Mouse (Mus musculus) hindbrain, embryonic 10.5 days (tissue): ENCODE results near the gene Adh6a. TPM values are rescaled to one million over a fixed set of nuclear protein-coding genes. Genes with fewer than 3 reads are reported as not detected.
"Not testable (repeated sequence)": the region's sequence is repeated elsewhere in the genome, so short reads cannot be mapped to it uniquely, and the experiment has no call there.

Source experiments
- DNase-seq: peaks from one replicate; pipeline ENCODE4 v3.0.0-alpha.2; 2017; ENCODE audit warnings: low spot score
- H3K27ac ChIP-seq: fragments of 300-500 bp; sonication (generic); 2 replicates; pipeline ENCODE4 v1.5.1; 2016; ENCODE audit warnings: mild to moderate bottlenecking, moderate library complexity
- H3K27me3 ChIP-seq: fragments of 300-500 bp; sonication (generic); 2 replicates; pipeline ENCODE4 v1.6.1; 2016; ENCODE audit warnings: mild to moderate bottlenecking; ENCODE audit not compliant: poor library complexity, insufficient read depth, severe bottlenecking
- H3K36me3 ChIP-seq: fragments of 300-500 bp; sonication (generic); 2 replicates; pipeline ENCODE4 v1.6.1; 2016; ENCODE audit warnings: mild to moderate bottlenecking, moderate library complexity
- H3K4me1 ChIP-seq: fragments of 300-500 bp; sonication (generic); replicated peaks from 2 replicates; pipeline ENCODE4 v1.6.1; 2016; ENCODE audit warnings: mild to moderate bottlenecking
- H3K4me3 ChIP-seq: fragments of 300-500 bp; sonication (generic); 2 replicates; pipeline ENCODE4 v1.5.1; 2016; ENCODE audit warnings: mild to moderate bottlenecking, moderate library complexity
- H3K9me3 ChIP-seq: fragments of 300-500 bp; sonication (generic); 2 replicates; pipeline ENCODE4 v1.6.1; 2016; ENCODE audit warnings: mild to moderate bottlenecking, moderate library complexity
- WGBS: fragments of 180-500 bp; shearing (Covaris S2); methylation state at CpG from one replicate; pipeline ENCODE4 v1.1.7; 2016; 5-methylcytosine and 5-hydroxymethylcytosine counted together
- polyA plus RNA-seq: library from polyadenylated mRNA; unstranded; fragments of >200 nt; fragmentation: Nextera tagmentation; extraction: Ambion mirVana; gene quantifications from 2 replicates; pipeline ENCODE4 v1.2.1, GENCODE M21; 2016

Adh6a gene
- polyA plus RNA-seq, 1 experiment from 2014 or later: not detected

DNA sequence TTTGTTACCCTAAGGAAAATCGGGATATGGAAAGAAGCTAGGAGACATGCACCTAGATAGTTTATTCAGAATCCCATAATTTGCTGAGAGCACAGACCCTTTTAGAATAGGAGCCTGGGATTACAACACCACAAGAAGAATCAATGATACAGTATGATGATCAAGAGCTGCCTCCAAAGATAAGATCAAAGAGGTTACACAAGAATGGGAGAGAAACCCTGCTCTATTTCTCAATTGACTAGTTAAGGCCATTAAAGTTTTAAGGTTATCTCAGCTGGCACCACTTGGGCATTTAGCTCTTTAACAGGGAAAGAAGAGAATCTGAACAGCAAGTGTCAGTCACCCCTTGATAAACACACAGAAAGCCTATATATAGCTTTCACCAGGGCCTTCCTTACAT, 22.5 kb downstream of the Adh6a start:
- Histone ChIP-seq H3K4me1 (no peaks in the 10 kb centered on the region; the same call in 1 of the 2 replicates), H3K9me3 (no peaks in the 10 kb centered on the region), H3K36me3 (no peaks in the 10 kb centered on the region), H3K4me3 (no peak overlapping the region), H3K27ac (no peak overlapping the region), H3K27me3 (no peaks in the 10 kb centered on the region)
- 98% methylated on average over 1 of the region's 1 CpGs for WGBS
- no peak for DNase-seq

DNA sequence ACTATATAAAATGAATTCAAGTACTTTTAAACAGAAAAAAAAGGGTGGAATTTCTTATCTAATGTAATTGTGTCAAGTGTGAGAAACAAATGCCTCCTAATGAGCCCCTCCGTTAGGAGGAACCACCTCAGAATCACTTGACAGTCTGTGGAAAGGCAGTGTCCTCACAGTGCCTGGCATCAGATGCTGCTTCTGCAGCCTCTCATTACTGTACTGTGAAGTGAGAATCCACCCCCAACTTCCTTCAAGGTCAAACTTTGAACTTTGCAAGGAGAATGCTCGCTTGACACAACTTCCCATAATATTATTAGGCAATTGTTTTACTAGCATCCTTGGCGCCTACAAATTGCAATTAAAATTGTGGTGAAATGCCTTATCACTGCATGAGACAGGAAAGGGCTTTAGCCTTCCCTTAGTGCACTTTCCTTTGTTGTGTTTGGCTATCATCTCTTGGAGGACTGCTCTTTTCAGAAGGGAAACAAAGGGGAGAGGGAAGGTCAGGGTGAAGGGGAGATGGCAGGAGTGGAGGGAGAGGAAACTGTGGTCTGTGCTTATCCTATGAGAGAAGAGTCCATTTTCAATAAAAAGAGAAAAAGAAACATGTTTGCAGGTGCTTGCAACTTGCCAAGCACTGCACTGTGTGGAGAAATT, 23.1 kb downstream of the Adh6a start:
- 78% methylated on average over 3 of the region's 3 CpGs for WGBS
- Histone ChIP-seq H3K9me3 (no peaks in the 10 kb centered on the region), H3K36me3 (no peaks in the 10 kb centered on the region), H3K27me3 (no peaks in the 10 kb centered on the region), H3K4me1 (no peaks in the 10 kb centered on the region; the same call in 1 of the 2 replicates), H3K27ac (no peak overlapping the region), H3K4me3 (no peak overlapping the region)
- DNase-seq: no peak

DNA sequence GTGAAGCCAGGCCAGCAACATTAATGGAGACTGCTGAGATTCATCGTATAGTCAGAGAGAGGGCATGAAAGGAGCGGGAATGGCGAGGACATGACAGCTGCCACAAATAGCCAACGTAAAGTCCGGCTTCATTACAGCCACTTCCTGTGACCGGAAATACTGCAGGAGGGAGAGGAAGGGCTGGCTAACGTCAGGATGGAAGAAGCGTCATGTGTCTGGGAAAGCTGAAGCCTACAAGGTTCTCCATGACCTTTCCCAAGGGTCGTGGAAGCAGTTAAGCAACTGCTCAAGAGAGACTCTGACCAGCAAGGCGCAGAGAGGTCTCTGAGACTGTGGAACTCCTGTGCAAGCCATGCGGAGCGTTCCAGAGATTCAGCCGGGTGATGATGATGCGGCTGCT, 28.4 kb downstream of the Adh6a start, which contains the start of gene Adh6b:
Adh6b (plus strand) TSS at position 305 of the 400 bp plus-strand sequence.
- no peaks in the 10 kb centered on the region; the same call in 1 of the 2 replicates for H3K4me1 ChIP-seq
- H3K27ac ChIP-seq: no peak within 1 kb of the TSS
- no peak within 1 kb of the TSS for H3K4me3 ChIP-seq
- no peak for DNase-seq
- 87% methylated on average over 14 of the region's 14 CpGs for WGBS
- no peaks in the 10 kb centered on the region for H3K36me3 ChIP-seq
- no peaks in the 10 kb centered on the region for H3K27me3 ChIP-seq
- H3K9me3 ChIP-seq: no peaks in the 10 kb centered on the region

DNA sequence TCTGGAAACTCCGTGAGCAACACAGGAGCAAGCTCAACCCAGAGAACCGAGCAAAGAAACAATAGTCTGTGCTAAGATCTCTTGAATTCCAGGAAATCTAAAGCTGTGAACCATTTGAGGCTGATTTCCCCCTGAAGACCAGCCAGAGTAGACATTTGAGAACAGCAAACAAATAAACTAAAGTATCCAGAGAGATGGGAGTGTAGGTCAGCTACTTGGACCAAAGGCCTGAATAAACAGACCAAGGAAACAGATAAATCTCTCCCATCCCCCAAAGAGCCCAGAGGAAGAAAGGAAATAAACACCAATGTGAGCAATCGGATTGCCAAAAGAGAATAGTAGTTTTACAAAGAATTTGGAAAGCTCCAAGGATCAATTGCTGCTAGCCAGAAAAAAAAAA, 34.0 kb downstream of the Adh6a start:
- Histone ChIP-seq H3K4me1 (no peaks in the 10 kb centered on the region), H3K27ac (no peak overlapping the region), H3K27me3 (no peaks in the 10 kb centered on the region), H3K4me3 (no peak overlapping the region), H3K9me3 (no peaks in the 10 kb centered on the region), H3K36me3 (no peaks in the 10 kb centered on the region)
- DNase-seq: no peak
- 62% methylated on average over 3 of the region's 3 CpGs for WGBS

DNA sequence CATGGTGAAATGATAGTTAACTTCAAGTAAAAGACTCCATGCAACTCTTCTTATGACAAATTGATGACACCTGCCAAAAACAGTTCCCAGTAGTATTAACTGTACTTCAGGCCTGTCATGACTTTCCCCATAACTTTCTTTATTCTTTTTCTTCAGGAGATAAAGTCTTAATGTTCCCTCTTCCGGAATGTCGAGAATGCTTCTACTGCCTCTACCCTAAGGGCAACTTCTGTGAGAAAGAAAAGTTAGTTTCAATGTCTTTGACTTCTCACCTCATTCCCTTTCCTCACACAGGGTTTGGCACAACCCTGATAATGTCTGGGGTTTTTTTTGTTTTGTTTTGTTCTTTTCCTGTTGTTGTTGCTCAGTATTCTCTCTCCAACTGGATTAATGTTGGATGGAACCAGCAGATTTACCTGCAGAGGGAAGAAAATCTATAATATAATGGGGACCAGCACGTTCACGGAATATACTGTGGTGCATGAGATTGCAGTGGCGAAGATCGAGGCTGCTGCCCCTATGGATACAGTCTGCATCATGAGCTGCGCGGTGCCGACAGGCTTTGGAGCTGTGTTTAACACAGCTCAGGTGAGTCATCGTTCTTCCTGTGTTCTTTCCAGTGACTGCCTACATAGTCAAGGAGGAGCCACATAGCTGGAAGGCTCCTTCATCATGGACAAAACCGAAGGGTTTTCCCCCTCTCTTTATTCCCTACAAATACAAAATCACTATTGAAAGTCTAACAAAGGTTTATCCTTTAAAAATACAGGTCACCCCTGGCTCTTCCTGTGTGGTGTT, 39.1 kb downstream of the Adh6a start:
- Histone ChIP-seq H3K9me3 (no peaks in the 10 kb centered on the region), H3K36me3 (no peaks in the 10 kb centered on the region), H3K4me3 (no peak overlapping the region), H3K4me1 (no peaks in the 10 kb centered on the region), H3K27ac (no peak overlapping the region), H3K27me3 (no peaks in the 10 kb centered on the region)
- DNase-seq: no peak
- WGBS: 91% methylated on average over 11 of the region's 11 CpGs

DNA sequence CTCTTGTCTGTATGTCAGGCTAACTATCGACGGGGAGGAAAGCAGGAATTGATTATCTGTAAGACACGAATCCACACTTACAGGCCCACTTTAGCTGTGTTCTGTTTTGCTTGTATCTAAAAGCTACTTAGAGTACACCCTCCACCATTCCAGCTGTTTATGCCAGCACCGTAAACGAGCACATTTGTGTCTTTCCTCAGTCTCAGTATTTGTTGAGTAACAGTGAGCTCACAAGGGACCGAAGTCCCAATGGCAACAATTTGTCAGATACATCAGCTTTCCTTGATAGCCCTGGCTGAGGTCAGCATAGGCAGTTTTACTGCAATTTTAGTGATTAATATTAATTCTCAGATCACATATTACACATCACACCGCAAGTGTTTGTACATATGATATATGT, 45.8 kb downstream of the Adh6a start:
- H3K27ac ChIP-seq: no peak overlapping the region
- no peaks in the 10 kb centered on the region for H3K27me3 ChIP-seq
- H3K4me3 ChIP-seq: no peak overlapping the region
- no peak for DNase-seq
- H3K4me1 ChIP-seq: no peaks in the 10 kb centered on the region
- no peaks in the 10 kb centered on the region for H3K36me3 ChIP-seq
- H3K9me3 ChIP-seq: no peaks in the 10 kb centered on the region
- 88% methylated on average over 7 of the region's 7 CpGs for WGBS

DNA sequence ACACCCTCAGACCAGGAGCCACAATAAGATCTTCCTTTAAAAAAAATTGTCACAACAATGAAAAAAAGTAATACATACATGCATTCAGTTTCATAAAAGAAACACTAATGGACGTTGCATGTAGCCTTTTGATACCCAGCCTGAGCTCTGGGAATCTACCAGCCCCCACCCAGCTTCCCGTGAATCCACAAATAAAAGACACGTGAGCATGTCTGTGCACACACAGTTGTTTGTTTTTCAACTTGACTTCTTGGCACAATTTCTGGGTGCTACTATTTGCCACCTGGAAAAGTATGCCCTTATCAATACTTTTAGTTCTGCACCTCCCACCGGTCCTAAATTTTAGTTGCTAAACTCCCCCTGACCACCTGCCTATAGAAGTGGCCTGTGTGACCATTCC, 47.6 kb downstream of the Adh6a start:
- Histone ChIP-seq H3K27ac (no peak overlapping the region), H3K36me3 (no peaks in the 10 kb centered on the region), H3K9me3 (no peaks in the 10 kb centered on the region), H3K27me3 (no peaks in the 10 kb centered on the region), H3K4me1 (no peaks in the 10 kb centered on the region), H3K4me3 (no peak overlapping the region)
- no peak for DNase-seq
- WGBS: 89% methylated on average over 4 of the region's 4 CpGs

DNA sequence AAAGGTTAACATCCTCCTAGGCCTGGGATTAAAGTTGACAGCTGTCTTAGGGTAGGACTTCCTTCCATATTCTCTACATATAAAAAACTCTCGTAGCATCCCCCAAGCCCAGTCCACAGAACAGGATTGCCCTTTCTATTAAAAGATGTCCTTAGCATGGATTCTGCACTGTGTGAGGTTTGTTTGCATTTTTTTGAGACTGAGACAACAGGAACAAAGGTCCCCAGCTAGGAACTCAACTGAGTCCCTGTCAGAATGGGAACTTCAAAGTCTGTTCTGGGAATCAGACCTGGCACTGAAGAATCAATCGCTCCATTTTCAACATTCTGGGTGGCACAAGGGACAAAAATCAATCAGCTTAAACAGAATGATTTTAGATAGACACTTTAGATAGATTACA, 49.8 kb downstream of the Adh6a start:
- no peaks in the 10 kb centered on the region for H3K36me3 ChIP-seq
- H3K9me3 ChIP-seq: no peaks in the 10 kb centered on the region
- no peaks in the 10 kb centered on the region for H3K4me1 ChIP-seq
- no peak overlapping the region for H3K27ac ChIP-seq
- H3K4me3 ChIP-seq: no peak overlapping the region
- no peaks in the 10 kb centered on the region for H3K27me3 ChIP-seq
- WGBS: 79% methylated on average over 2 of the region's 2 CpGs
- no peak for DNase-seq

DNA sequence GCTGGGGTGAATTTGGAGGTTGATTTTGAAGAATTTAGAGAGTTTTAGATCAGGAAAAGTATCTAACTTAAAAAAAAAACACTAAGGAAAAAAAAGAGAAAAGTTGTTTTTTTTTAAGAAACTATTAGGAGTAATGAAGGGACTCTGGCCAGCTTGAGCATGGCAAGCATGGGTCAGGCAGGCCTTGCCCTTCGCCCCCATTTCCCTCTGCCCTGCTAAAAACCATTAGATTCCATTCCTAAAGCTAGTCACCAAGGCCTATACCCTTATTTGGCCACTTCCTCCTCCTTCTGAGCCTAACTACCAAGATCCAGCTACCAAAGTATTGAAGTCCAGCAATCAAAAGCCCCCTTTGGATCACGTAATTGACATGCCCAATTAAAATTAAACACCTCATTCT, 53.1 kb downstream of the Adh6a start:
- no peak for DNase-seq

DNA sequence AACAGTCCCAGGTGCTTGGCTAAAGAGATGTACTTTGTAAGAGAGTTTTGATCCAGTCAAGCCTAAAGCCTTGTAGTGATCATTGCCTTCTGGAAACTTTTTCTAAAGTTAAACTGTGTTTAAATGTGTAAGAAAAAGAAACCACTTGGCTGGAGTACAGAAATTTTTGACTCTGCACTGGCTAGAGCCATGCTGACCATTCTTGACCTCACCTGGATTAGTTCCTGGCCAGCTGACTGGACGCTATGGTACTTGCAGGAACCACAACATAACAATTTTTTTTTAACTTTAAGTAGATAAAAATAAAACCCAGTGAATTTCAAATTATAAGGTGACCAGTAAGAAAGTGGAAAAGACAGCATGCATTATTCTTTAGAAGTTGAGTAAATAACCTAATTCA, 56.5 kb downstream of the Adh6a start:
- H3K36me3 ChIP-seq: no peaks in the 10 kb centered on the region
- no peaks in the 10 kb centered on the region for H3K27me3 ChIP-seq
- H3K4me1 ChIP-seq: no peaks in the 10 kb centered on the region
- no peak overlapping the region for H3K27ac ChIP-seq
- H3K4me3 ChIP-seq: no peak overlapping the region
- 91% methylated on average over 1 of the region's 1 CpGs for WGBS
- H3K9me3 ChIP-seq: no peaks in the 10 kb centered on the region
- no peak for DNase-seq

More for the DNA sequence above, 53.1 kb downstream of the Adh6a start:
- Histone ChIP-seq H3K27ac (no peak overlapping the region), H3K27me3 (no peaks in the 10 kb centered on the region), H3K9me3 (no peaks in the 10 kb centered on the region), H3K36me3 (no peaks in the 10 kb centered on the region), H3K4me1 (no peaks in the 10 kb centered on the region), H3K4me3 (no peak overlapping the region)
- 88% methylated on average over 2 of the region's 2 CpGs for WGBS

DNA sequence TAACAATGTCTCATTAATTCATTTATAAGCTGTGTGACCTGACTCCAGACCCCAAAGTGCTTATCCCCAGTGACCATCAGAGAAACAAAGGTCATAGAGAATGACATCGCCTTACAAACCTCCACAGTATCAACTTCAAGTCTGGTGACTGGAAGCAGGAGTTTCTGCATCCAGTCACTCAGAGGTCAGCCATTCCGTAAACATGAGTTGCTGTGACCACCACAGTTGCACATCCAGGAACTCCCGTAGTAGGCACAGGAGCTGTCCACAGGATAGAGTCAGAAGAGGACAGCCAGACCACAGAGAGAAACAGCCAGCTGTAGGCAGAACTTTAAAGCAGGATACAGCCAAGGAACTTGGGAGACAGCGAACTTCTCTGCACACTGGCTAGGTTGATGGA, 57.2 kb downstream of the Adh6a start:
- 72% methylated on average over 4 of the region's 4 CpGs for WGBS

DNA sequence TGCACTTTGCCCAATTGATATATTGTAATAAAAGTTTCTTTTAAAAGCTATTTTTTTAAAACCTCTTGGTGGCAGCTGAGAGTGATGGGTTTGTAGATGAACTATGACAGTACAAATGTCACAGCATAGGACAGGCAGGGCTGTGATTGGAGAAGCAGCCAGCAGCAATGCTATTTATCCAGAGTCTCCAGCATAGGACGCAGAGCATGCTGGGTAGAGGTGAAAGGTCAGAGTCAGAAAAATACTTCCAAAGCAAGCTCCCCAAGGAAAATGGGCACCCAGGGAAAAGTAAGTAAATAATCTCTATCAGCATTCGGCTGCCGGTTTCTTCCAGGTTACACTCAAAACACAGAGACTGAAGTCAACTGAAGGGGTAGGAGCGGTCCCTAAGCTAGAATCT, 60.8 kb downstream of the Adh6a start:
- no peaks in the 10 kb centered on the region for H3K4me1 ChIP-seq
- no peak overlapping the region for H3K4me3 ChIP-seq
- no peak overlapping the region for H3K27ac ChIP-seq
- H3K9me3 ChIP-seq: no peaks in the 10 kb centered on the region
- no peak for DNase-seq
- no peaks in the 10 kb centered on the region for H3K36me3 ChIP-seq
- H3K27me3 ChIP-seq: no peaks in the 10 kb centered on the region
- WGBS: 67% methylated on average over 4 of the region's 4 CpGs

More for the DNA sequence above, 57.2 kb downstream of the Adh6a start:
- not testable (repeated sequence) for H3K4me3 ChIP-seq, H3K27ac ChIP-seq, H3K36me3 ChIP-seq, DNase-seq, H3K27me3 ChIP-seq, H3K4me1 ChIP-seq, H3K9me3 ChIP-seq

DNA sequence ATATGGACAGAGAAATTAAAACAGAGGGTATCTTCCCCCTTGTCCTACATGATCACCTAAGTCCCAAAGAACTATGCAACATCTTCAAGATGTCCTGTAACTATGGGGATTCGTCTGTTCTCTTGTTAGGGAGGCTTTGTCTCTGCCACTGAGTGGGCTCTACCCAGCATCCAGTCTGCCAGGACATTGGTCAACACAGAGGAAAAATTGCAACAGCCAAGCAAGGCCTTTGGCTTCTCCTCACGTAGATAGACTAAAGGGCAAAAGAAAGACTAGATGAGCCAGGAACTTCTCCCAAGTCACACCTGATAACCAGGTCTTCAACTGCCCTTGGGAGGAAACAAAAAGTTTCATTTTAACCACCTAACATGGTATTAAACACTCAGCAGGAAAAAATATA, 62.1 kb downstream of the Adh6a start:
- Histone ChIP-seq H3K36me3 (no peaks in the 10 kb centered on the region), H3K9me3 (no peaks in the 10 kb centered on the region), H3K27me3 (no peaks in the 10 kb centered on the region), H3K4me1 (no peaks in the 10 kb centered on the region), H3K27ac (no peak overlapping the region), H3K4me3 (no peak overlapping the region)
- WGBS: 85% methylated on average over 2 of the region's 2 CpGs
- DNase-seq: no peak
